Mouse (Mus musculus) kidney, embryonic 14.5 days (tissue): Measurements from ENCODE around the gene Ckmt2. TPM values are rescaled to one million over a fixed set of nuclear protein-coding genes. Genes with fewer than 3 reads are reported as not detected.

Experiments used
- ATAC-seq: fragments of 200-750 bp; cut with Nextera tagmentation; 2 replicates; pipeline ENCODE4 v1.8.0; 2017; ENCODE audit warnings: moderate number of reproducible peaks, mild to moderate bottlenecking, moderate TSS enrichment, moderate library complexity; ENCODE audit not compliant: low FRiP score, low TSS enrichment
- H3K27ac ChIP-seq: fragments of 300-500 bp; sonication (generic); 2 replicates; pipeline ENCODE4 v1.5.1; 2014; ENCODE audit warnings: low read depth, mild to moderate bottlenecking, low read length, moderate library complexity, mixed read lengths
- H3K27me3 ChIP-seq: fragments of 300-500 bp; sonication (generic); 2 replicates; pipeline ENCODE4 v1.6.1; 2014; ENCODE audit warnings: mild to moderate bottlenecking, low read length; ENCODE audit not compliant: control insufficient read depth, insufficient read depth
- H3K36me3 ChIP-seq: fragments of 300-500 bp; sonication (generic); 2 replicates; pipeline ENCODE4 v1.6.1; 2014; ENCODE audit warnings: low read length, mixed read lengths; ENCODE audit not compliant: control insufficient read depth, insufficient read depth
- H3K4me1 ChIP-seq: fragments of 300-500 bp; sonication (generic); 2 replicates; pipeline ENCODE4 v1.6.1; 2014; ENCODE audit warnings: low read length, mixed read lengths; ENCODE audit not compliant: control insufficient read depth, insufficient read depth
- H3K4me2 ChIP-seq: fragments of 300-500 bp; sonication (generic); replicated peaks from 2 replicates; pipeline ENCODE4 v1.6.1; 2014; ENCODE audit warnings: low read depth, mild to moderate bottlenecking, low read length
- H3K4me3 ChIP-seq: fragments of 300-500 bp; sonication (generic); 2 replicates; pipeline ENCODE4 v1.5.1; 2014; ENCODE audit warnings: mild to moderate bottlenecking, low read length
- H3K9ac ChIP-seq: fragments of 300-500 bp; sonication (generic); 2 replicates; pipeline ENCODE4 v1.6.1; 2014; ENCODE audit warnings: low read depth, mild to moderate bottlenecking, low read length, moderate library complexity
- H3K9me3 ChIP-seq: fragments of 300-500 bp; sonication (generic); 2 replicates; pipeline ENCODE4 v1.6.1; 2016; ENCODE audit warnings: low read length; ENCODE audit not compliant: control insufficient read depth
- WGBS: fragments of 180-500 bp; shearing (Covaris S2); extraction: QIAGEN DNeasy Blood & Tissue Kit; methylation state at CpG from one replicate; pipeline ENCODE4 v1.1.7; 2014; 5-methylcytosine and 5-hydroxymethylcytosine counted together
- polyA plus RNA-seq: library from polyadenylated mRNA; unstranded; fragments of >200 nt; fragmentation: Nextera tagmentation; extraction: Ambion mirVana; gene quantifications from 2 replicates; pipeline ENCODE4 v1.2.1, GENCODE M21; 2014

The Ckmt2 gene
- polyA plus RNA-seq, 1 experiment from 2014 or later, result not detected

- no peaks in the 10 kb centered on the region for H3K9me3 ChIP-seq
- H3K4me3 ChIP-seq, result no peak overlapping the region
- no peaks in the 10 kb centered on the region for H3K27me3 ChIP-seq
- no peaks in the 10 kb centered on the region for H3K36me3 ChIP-seq
- H3K4me2 ChIP-seq, result no peak overlapping the region
- ATAC-seq, result peak; percentile 85; the same call in 1 of the 2 replicates
- no peaks in the 10 kb centered on the region for H3K4me1 ChIP-seq
- 42% methylated on average over 10 of the region's 10 CpGs for WGBS
- no peak overlapping the region for H3K27ac ChIP-seq
- H3K9ac ChIP-seq, result no peak overlapping the region
Measured at GRCm38 (mm10) chr13:91908202-91908980, 31.7 kb upstream of the Ckmt2 start.

GRCm38 (mm10) chr13:91906338-91906737 is 29.7 kb upstream of the Ckmt2 start:
- no peaks in the 10 kb centered on the region for H3K27me3 ChIP-seq
- H3K4me1 ChIP-seq, result no peaks in the 10 kb centered on the region
- no peaks in the 10 kb centered on the region for H3K9me3 ChIP-seq
- 76% methylated on average over 3 of the region's 3 CpGs for WGBS
- no peak overlapping the region for H3K4me2 ChIP-seq
- no peaks in the 10 kb centered on the region for H3K36me3 ChIP-seq
- H3K4me3 ChIP-seq, result no peak overlapping the region
- H3K9ac ChIP-seq, result no peak overlapping the region
- no peak overlapping the region for H3K27ac ChIP-seq
- no peak for ATAC-seq

DNA sequence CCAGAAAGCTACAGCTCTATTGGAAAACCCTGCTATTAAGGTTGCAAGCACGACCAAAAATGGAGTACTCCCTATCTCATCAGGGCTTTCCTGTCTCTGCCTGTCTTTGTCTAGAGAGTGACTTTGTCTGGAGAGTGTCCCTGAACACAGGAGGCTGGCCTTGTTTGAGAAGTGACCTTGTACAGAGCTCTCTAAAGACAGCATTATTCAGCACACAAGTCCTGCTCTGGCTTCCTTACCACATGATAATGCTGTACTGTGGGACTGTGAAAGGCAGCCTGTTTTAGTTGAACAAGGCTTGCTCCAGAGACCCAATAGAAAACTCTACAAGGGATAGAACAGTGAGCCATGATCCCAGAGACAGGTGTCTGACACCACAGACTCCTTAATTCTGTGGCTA is 19.8 kb upstream of the Ckmt2 start:
- Histone ChIP-seq H3K36me3 (no peaks in the 10 kb centered on the region), H3K4me2 (no peak overlapping the region), H3K4me3 (no peak overlapping the region), H3K4me1 (no peaks in the 10 kb centered on the region), H3K27me3 (no peaks in the 10 kb centered on the region), H3K9me3 (no peaks in the 10 kb centered on the region), H3K9ac (no peak overlapping the region), H3K27ac (no peak overlapping the region)
- ATAC-seq, result no peak
- WGBS, result 53% methylated on average over 1 of the region's 1 CpGs

- Histone ChIP-seq H3K4me3 (no peak overlapping the region), H3K4me1 (no peaks in the 10 kb centered on the region), H3K36me3 (no peaks in the 10 kb centered on the region), H3K27me3 (no peaks in the 10 kb centered on the region), H3K9me3 (no peaks in the 10 kb centered on the region), H3K27ac (no peak overlapping the region), H3K4me2 (no peak overlapping the region), H3K9ac (no peak overlapping the region)
- 80% methylated on average over 6 of the region's 6 CpGs for WGBS
- ATAC-seq, result peak; percentile 28; the same call in 1 of the 2 replicates
Measured at GRCm38 (mm10) chr13:91893132-91893531, 16.4 kb upstream of the Ckmt2 start.

DNA sequence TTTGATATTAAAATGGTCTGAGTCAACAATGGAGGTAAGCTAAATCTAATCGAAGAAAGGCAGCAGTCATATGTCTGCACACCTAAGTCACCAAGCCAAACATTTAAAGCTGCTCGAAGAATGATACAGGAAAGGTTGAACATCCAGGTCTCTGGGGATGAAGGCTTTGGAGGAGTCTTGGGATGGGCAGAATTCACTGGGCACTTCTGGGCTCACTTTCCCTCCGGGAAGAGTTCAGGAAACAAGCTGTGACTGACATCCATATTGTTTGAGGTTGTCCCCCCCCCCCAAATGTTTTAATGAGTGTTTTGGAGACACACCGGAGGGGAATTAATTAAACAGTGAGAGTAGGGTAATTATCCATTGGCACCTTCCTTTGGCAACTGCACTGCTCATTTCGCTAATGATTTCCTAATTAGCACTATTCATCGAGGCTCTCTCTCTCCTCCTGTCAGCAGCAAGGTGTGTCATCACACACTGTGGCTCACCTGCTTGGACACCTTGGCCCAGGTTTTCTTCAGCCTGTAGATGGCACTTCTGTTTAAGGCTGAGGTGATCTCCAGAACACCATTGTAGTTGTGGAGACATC is 13.4 kb upstream of the Ckmt2 start:
- H3K27me3 ChIP-seq, result no peaks in the 10 kb centered on the region
- WGBS, result 86% methylated on average over 6 of the region's 6 CpGs
- H3K4me2 ChIP-seq, result no peak overlapping the region
- no peak for ATAC-seq
- no peak overlapping the region for H3K9ac ChIP-seq
- H3K9me3 ChIP-seq, result no peaks in the 10 kb centered on the region
- H3K4me3 ChIP-seq, result no peak overlapping the region
- no peaks in the 10 kb centered on the region for H3K4me1 ChIP-seq
- no peaks in the 10 kb centered on the region for H3K36me3 ChIP-seq
- no peak overlapping the region for H3K27ac ChIP-seq

DNA sequence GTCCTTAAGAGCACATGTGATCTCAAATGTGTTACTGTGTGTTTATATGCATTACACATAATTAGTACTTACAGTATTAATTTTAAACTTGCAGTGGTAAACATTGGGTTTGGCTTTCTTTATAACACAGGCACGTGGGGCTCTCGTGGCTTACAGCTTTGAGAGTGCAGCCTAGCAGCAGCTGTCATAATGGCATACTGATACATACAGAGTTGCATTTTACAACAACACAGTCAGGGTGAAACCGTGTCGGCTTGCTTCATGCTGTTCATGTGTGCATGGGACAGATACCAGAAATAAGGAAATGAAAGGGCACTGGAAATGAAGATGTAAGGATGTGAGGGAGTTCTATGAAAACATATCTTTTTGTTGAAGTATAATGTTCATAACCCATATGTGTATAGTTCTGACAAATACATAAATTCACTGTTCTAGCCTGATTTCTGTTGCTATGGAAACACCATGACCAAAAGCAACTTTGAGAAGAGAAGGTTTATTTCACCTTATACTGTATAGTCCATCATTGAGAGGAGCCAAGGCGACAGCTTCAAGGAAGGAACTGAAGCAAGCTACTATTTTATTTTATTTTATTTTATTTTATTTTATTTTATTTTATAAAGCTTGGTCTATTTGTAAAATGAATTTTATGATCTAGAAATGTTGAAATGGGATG is 8.2 kb upstream of the Ckmt2 start:
- Histone ChIP-seq H3K27me3 (no peaks in the 10 kb centered on the region), H3K4me1 (no peaks in the 10 kb centered on the region), H3K9ac (no peak overlapping the region), H3K9me3 (no peaks in the 10 kb centered on the region), H3K4me2 (no peak overlapping the region), H3K4me3 (no peak overlapping the region), H3K27ac (no peak overlapping the region), H3K36me3 (no peaks in the 10 kb centered on the region)
- no peak for ATAC-seq
- WGBS, result 86% methylated on average over 5 of the region's 5 CpGs

DNA sequence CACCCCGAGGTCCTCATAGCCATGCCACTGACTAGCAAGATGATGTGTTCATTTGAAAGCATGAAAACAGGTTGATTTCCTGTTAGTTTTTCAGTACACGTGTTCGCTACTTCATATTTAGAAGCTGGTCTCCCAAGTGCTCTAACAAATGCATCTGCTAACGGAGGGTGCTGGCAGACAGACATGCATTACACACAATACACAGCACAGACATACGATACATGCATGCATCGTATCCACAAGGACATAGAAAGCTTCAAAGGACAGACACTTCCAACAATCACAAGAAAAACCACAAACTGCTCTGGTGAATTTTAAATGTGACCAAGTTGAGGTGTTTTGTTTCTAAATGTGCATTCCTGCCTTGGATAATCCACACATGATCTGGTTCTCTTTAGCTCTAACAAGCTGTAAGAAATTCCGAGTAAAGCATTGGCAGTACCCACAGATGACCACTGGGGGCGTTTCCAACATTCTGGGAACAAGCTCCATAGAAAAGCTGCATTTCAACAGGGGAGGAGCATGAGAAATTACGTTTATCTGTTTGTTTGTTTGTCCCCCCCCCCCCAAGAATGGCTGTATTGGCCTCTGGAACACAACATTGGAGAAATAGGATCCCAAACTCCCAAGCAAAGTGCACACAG is 5.3 kb upstream of the Ckmt2 start:
- WGBS, result 64% methylated on average over 9 of the region's 9 CpGs
- H3K9ac ChIP-seq, result no peak overlapping the region
- H3K9me3 ChIP-seq, result no peaks in the 10 kb centered on the region
- no peak overlapping the region for H3K4me2 ChIP-seq
- H3K27ac ChIP-seq, result no peak overlapping the region
- H3K4me1 ChIP-seq, result no peaks in the 10 kb centered on the region
- no peaks in the 10 kb centered on the region for H3K27me3 ChIP-seq
- ATAC-seq, result no peak
- H3K36me3 ChIP-seq, result no peaks in the 10 kb centered on the region
- no peak overlapping the region for H3K4me3 ChIP-seq

DNA sequence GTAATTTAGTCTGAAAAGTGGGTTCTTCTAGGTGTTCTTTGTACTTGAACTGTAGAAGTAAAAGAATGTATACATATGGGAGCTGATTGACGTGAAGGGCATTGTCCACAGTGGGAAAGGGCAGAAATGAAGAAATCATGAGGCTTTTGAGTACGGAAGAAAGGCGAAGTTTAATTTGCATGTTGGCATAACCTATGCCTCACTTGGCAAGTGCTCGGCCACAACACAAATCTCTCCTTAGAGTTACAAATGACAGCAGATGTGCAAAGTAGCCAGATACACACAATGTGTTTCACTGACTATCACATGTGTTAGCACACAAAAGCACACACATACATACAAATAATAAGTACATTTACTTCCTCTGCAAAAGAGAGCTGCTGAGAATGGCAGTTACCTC is 3.6 kb upstream of the Ckmt2 start:
- no peak overlapping the region for H3K4me2 ChIP-seq
- WGBS, result 87% methylated on average over 4 of the region's 4 CpGs
- no peak for ATAC-seq
- H3K27ac ChIP-seq, result no peak overlapping the region
- H3K27me3 ChIP-seq, result no peaks in the 10 kb centered on the region
- no peak overlapping the region for H3K4me3 ChIP-seq
- H3K4me1 ChIP-seq, result no peaks in the 10 kb centered on the region
- H3K9ac ChIP-seq, result no peak overlapping the region
- no peaks in the 10 kb centered on the region for H3K9me3 ChIP-seq
- H3K36me3 ChIP-seq, result no peaks in the 10 kb centered on the region

DNA sequence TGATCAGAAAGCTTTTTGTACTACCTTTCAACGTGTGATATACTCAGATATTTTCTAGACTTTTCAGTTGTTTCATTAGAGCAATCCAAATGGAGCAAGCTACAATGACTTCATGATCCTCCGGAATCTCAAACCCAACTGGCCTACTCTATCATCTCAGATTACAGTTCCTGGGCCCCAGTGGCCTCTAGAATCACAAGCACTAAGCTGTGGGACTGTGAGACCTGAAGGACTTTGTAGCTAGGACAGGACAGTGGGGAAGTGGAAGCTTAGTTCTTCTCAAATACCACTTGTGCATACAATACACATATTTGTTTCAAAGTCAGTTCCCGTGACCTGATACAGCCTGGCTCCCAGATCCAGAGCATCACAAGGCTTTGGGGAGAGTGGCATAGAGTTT is 1.3 kb upstream of the Ckmt2 start:
- H3K4me2 ChIP-seq, result no peak overlapping the region
- 72% methylated on average over 3 of the region's 3 CpGs for WGBS
- no peaks in the 10 kb centered on the region for H3K36me3 ChIP-seq
- H3K9ac ChIP-seq, result no peak overlapping the region
- no peak for ATAC-seq
- no peak overlapping the region for H3K27ac ChIP-seq
- H3K4me1 ChIP-seq, result no peaks in the 10 kb centered on the region
- no peaks in the 10 kb centered on the region for H3K27me3 ChIP-seq
- no peak overlapping the region for H3K4me3 ChIP-seq
- H3K9me3 ChIP-seq, result no peaks in the 10 kb centered on the region
